Mouse (Mus musculus): ENCODE measurements around the gene Fzr1. TPM values are rescaled to one million over a fixed set of nuclear protein-coding genes. Genes with fewer than 3 reads are reported as not detected.

Fzr1 gene
- polyA plus RNA-seq (2012; ENCODE audit: low replicate concordance): 99.5 and 103 TPM in 2 replicates

DNA sequence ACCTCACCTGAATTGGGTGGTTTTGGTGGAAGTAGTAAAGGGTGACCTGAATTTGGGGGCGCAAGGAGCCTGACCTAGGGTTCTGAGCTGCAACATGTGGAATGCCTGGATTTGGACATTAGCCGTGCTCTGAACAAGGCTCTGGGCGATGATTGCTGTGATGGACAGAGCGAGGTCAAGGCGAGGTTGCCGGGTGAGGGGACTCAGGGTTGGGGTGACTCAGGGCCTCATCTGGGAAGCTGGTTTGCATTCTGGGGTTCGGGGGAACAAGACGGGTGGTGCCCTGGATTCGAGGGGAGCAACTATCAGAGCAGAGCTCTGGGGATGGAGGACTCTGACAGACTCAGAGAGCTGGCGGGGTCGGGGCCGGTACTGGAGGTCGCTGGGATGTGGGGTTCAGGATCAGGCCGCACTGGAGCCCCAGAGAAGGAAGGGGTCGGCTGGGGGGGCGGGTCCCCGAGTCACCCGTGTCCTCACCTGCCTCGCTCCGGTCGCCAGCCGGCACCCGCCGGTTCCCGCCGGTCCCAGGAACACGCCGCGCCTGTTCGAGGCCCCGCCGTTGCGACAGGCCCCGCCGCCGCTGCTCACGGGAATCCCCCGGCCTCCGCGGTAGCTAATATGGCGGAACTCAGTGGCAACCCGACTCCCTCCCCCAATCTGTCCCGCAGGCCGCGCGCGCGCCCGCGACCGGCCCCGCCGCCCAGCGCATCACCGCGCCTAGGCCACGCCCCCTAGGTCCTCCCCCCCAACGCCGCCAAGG lies at the start of gene Fzr1:
TSS of gene Fzr1 (minus strand) at position 724 of the 760 bp plus-strand sequence.

DNA sequence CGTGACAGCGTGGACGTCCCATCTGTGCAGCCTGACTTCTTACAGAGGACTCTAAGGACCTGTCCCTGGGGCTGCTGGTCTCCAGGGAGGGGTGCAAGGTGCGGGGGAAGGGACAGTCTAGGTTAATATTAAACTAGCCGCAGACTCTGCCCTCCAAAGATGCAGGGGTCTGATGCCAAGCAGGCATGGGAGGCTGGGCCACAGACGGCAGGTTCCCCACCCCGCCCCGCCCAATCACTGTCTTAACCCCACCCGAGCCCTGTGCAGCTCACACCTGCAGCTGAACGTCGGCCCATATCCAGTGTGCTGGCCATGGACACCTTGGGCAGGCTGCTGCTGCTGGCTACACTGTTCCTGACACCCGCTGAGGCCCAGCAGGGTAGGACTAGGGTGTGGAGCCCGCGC lies 14.5 kb upstream of the Fzr1 start, which contains the start of gene Smim24:
TSS of gene Smim24 (plus strand) at position 271 of the 405 bp plus-strand sequence.

DNA sequence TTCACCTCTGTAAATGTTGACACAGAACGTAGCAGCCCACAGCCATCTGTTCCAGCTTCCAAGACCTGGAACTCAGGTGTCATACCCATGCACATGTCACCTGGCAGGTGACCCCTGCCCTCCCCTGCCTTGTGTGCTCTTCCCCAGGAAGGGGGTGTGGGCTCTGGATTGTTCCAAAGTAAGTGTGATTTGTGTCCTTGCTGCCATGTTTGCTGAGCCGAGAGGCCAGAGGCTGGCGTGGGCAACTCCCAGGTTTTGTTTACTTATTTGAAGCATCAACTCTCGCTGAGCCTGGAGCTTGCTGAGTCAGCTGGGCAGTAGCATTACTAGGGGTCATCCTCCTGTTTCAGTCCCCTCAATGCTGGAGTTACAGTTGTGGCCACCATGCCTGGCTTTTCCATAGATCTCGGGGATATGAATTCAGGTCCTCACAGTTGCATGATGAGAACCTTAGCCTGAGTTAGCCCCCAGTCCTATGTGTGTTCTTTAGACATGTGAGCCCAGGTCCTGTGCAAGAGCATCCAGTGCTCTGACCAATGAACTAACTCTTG lies 10.3 kb upstream of the Fzr1 start, which contains the start of gene Gm48552:
TSS of gene Gm48552 (plus strand) at position 501 of the 551 bp plus-strand sequence.

DNA sequence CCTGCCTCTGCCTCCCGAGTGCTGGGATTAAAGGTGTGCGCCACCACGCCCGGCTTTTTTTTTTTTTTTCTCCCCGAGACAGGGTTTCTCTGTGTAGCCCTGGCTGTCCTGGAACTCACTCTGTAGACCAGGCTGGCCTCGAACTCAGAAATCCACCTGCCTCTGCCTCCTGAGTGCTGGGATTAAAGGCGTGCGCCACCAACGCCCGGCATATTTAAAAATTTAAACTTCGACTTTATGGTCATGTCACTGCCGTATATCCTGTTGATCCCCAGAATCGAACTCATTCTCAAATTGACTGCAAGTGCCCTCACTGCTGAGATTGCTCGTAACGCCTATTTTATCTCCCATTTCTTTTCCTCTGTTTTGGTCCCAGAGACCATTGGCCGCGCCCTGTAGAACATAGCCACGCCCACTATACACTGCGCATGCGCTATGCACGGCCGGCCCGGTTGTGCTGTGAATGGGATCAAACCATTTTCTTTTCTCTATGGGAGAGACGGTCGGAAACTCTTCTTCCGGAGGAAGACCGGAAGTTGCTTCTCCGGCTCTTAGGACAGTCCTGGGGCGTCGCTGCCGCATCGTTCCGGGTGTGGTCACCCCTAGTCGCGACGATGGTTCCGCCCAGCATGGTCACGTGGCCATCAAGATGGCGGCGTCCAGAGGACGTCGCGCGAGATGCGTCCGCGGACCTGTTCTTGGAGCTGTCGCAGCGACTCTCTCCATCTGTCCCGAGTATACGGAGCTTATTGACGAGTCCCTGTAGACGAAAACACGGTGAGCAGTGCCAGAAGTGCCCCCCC lies 5.7 kb upstream of the Fzr1 start, which contains the start of the genes Dohh and Gm48551:
TSS of gene Dohh (plus strand) at position 627 of the 803 bp plus-strand sequence.
TSS of gene Gm48551 (plus strand) at position 665 of the 803 bp plus-strand sequence.

DNA sequence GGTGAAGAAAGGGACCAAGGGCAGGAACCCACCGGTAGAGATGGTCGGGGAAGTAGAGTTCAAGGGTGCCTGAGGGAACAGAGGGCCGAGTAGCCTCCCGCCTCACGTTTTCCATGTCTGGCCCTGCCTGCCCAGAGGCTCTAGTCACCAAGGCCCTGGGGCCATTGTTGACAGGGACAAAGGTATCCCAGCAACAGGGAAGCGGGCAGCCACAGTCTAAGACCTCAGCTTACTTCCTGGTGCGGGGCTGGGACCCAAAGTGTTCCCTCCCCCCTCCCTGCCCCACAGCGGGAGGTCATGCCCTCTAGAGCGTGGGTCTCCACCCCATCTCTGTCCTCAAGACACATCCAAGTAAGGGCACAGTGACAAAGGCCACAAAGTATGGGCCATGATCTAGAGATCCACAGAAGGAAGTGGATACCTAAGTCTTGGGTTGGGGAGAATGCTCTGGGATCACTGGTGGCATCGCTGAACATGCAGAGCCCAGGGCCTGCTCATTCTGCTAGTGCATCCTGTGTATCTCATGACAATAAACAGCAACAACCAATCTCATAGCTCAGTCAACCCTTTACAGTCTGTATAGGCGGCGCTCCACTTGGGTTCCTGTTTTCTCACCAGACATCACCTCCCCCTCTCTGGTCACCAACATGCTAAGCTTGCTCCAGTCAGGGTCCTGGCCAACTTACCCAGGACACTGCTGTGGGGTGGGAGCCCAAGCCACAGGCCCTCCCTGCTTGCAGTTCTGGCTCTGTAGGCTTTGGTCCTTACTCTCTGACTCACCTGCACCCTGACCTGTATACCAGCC lies 12.4 kb downstream of the Fzr1 start, which contains the start of gene 4930404N11Rik:
TSS of gene 4930404N11Rik (minus strand) at position 145 of the 805 bp plus-strand sequence.

DNA sequence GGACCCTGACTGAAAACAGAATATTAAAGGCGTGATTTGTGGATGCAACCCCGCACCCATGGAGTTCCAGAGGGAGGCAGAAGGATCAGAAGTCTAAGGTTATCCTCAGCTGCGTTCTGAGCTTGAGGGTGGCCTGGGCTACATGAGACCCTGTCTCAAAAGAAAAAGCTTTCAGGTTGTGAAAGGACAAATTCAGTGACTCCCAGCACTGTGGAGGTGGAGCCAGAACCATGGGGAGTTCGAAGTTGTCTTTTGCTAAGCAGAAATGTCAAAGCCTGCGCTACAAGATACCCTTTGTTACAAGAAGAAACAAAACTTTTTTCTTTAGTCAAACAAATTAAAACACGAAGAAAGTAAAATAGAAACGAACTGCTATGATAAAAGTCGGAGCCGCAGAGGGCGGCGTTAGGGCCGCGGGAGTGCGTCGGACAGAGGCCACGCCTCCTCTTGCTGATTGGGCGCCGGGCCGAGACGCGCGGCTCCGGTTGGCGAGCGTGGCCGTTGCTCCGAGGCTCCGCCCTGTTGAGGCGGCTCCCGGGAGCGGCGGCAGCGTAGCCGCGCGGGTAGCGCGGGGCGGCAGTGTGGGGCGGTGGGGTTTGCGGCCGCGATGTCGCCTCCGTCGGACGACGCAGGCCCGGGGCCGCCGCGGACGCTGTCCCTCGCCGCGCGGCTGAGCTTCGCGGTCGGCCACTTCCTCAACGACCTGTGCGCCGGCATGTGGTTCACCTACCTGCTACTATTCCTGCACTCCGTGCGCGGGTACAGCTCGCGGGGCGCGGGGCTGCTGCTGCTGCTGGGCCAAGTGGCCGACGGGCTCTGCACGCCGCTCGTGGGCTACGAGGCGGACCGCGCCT lies 21.1 kb downstream of the Fzr1 start, which contains the start of gene Mfsd12:
TSS of gene Mfsd12 (plus strand) at position 501 of the 854 bp plus-strand sequence.

DNA sequence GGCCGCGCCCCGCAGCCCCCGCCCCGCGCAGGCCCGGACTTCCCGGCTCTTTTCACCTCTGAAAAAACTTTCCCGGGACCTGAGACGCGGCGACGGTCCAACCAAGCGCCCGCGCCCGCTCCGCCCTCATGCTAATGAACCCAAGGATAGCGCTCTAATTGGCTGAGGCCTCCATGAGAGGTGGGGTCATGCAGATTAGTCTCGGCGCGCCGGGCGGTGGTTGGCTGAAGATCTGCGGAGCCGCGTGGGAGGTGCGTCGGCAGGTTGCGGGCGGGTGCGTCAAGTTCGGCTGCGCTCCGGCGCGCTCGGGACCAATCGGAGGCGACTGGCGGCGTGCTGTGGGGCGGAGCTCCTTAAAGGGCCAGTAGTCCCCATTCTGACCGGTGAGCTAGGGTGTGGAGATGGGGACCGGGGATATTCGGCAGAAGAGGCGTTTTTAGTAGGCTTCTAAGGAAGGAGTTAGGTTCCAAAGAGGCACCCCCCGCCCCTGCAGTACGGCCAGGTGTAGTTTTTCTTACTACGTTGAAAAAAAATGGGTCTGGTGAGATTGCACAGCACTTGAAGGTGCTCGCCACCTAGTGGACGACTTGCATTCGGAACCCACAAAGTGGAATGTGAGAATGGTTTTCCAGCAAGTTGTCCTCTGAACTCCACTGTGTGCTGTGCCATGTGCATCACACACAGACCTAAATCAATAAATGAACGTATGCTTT lies 27.8 kb downstream of the Fzr1 start, which contains the start of gene Hmg20b:
TSS of gene Hmg20b (minus strand) at position 130 of the 713 bp plus-strand sequence.

DNA sequence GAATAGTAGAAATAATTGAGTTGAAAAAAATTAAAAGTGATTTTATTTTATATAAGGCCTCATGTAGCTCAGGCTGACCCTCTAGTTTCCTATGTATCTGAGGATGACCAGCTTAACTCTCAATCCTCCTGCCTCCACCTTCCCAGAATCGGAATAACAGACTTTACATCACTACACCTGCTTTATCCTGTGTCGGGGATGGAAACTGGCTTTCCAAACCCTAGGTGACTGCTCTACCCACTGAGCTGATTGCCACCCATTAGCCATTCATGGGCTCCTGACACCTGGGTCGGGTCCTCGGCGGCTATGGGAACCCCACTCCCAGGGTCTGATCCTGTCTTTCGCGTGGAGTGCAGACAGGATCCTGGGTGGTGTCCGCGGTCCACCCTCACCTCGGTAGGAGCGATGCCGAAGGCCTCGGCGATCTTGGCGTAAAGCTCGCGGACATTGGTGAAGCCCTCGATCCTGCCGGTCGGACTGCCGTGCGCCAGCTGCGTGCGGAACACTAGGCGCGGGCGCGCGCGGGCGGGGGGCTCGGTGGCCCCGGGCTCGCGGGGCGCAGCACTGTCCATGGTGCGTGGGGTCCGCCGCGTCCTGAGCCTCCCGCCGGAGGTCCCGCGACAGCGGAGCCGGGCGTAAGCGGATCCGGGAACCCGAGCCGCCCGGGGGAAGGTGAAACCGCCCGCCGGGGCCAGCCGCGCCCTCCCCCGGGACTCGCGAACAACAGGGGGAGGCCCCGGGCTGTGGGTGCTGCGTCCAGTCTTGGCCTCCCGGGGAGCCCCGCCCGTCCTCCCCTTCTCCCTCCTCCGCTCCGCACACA lies 35.4 kb downstream of the Fzr1 start, which contains the start of gene Gipc3:
TSS of gene Gipc3 (minus strand) at position 581 of the 820 bp plus-strand sequence.

DNA sequence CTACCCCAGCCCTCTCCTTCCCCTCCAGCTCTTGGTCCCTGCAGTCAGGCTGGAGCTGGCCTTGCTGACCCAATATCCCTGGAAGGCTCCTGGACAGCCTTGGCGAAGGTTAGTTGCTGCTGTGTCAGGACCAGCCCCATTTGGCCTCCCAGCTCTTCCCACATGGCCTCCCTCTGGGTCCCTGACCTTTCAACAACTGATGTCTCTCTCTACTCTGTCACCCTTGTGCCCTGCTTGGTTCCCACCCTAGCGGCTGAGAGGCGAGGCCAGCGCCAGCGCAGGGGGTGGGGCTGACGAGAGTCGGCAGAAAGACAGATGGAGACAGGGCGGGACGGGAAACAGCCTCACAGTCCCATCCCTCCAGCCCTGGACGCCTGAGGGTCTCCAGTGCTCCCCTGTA lies 49.9 kb downstream of the Fzr1 start, which contains the start of gene Tbxa2r:
TSS of gene Tbxa2r (plus strand) at position 346 of the 400 bp plus-strand sequence.

DNA sequence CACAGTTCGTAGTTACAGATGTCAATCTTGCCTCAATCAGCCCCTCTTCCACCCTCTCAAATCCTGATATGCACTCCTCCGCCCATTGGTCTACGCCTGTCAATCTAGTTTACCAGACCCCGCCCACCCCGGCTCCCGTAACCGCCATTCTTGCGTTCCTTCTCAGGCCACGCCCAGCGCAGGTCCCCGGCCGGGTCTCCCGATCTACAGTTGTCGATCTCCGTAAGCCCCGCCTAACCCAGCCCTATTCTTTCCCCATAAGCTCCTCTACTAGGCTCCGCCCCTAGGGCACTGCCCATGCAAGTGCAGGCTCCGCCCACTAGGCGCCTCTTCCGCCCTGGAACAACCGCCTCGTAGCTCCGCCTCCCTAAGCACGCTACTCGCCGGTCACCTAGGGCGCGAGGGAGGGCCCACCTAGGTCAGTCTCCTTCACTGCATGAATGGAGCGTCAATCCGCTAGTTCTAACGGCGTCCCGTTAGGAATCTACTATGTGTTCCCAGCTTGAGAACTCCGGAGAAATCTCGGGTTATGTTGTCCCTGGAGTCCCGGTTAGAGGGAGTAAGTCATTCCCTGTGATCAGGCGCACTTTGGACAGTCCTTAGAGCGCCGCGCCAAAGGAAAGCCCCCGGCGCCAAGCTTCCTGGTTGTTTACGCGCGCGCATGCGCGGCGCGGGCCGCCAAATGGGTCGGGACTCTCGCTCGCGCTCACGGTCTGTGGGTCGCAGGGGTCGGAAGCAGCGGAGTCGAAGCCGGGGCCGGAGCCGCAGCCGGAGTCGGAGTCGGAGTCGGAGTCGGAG lies 57.6 kb downstream of the Fzr1 start, which contains the start of gene Cactin:
TSS of gene Cactin (plus strand) at position 554 of the 798 bp plus-strand sequence.

Other genes starting within 250 kb of the Fzr1 start
- 295 and 321 TPM in 2 replicates for gene Zbtb7a, start 243.3 kb downstream of the Fzr1 start, polyA plus RNA-seq (2012; ENCODE audit: low replicate concordance)
- gene Pias4, start 210.6 kb downstream of the Fzr1 start, polyA plus RNA-seq (2012; ENCODE audit: low replicate concordance): 90.2 and 186 TPM in 2 replicates
- 344 and 2,489 TPM in 2 replicates for gene Eef2, start 201.9 kb downstream of the Fzr1 start, polyA plus RNA-seq (2012; ENCODE audit: low replicate concordance)
- 53.3 and 169 TPM in 2 replicates for gene Dapk3, start 195.5 kb downstream of the Fzr1 start, polyA plus RNA-seq (2012; ENCODE audit: low replicate concordance)
- not detected in 2 replicates for gene 4930442H23Rik, start 194.7 kb downstream of the Fzr1 start, polyA plus RNA-seq (2012; ENCODE audit: low replicate concordance)
- gene Nmrk2, start 176.5 kb downstream of the Fzr1 start, polyA plus RNA-seq (2012; ENCODE audit: low replicate concordance): not detected in 2 replicates
- 0.09 and 0.16 TPM in 2 replicates for gene Atcay, start 147.7 kb downstream of the Fzr1 start, polyA plus RNA-seq (2012; ENCODE audit: low replicate concordance)
- 1.6 and 1.7 TPM in 2 replicates for gene Zfr2, start 145.4 kb downstream of the Fzr1 start, polyA plus RNA-seq (2012; ENCODE audit: low replicate concordance)
- gene Matk, start 125.6 kb downstream of the Fzr1 start, polyA plus RNA-seq (2012; ENCODE audit: low replicate concordance): 4.8 and 18.9 TPM in 2 replicates
- gene Mrpl54, start 111.6 kb downstream of the Fzr1 start, polyA plus RNA-seq (2012; ENCODE audit: low replicate concordance): 351 and 433 TPM in 2 replicates
- 147 and 155 TPM in 2 replicates for gene Apba3, start 111.6 kb downstream of the Fzr1 start, polyA plus RNA-seq (2012; ENCODE audit: low replicate concordance)
- 2.4 and 5.3 TPM in 2 replicates for gene Tjp3, start 86.9 kb downstream of the Fzr1 start, polyA plus RNA-seq (2012; ENCODE audit: low replicate concordance)
- 189 and 253 TPM in 2 replicates for gene Pip5k1c, start 85.6 kb downstream of the Fzr1 start, polyA plus RNA-seq (2012; ENCODE audit: low replicate concordance)
- 67.6 and 96.5 TPM in 2 replicates for gene Cactin, start 57.4 kb downstream of the Fzr1 start, polyA plus RNA-seq (2012; ENCODE audit: low replicate concordance)
- 3.7 and 8.0 TPM in 2 replicates for gene Tbxa2r, start 49.8 kb downstream of the Fzr1 start, polyA plus RNA-seq (2012; ENCODE audit: low replicate concordance)
- 1.3 and 2.0 TPM in 2 replicates for gene Gipc3, start 35.2 kb downstream of the Fzr1 start, polyA plus RNA-seq (2012; ENCODE audit: low replicate concordance)
- gene Hmg20b, start 28.0 kb downstream of the Fzr1 start, polyA plus RNA-seq (2012; ENCODE audit: low replicate concordance): 314 and 739 TPM in 2 replicates
- 68.4 and 74.4 TPM in 2 replicates for gene Mfsd12, start 21.0 kb downstream of the Fzr1 start, polyA plus RNA-seq (2012; ENCODE audit: low replicate concordance)
- gene 4930404N11Rik, start 12.7 kb downstream of the Fzr1 start, polyA plus RNA-seq (2012; ENCODE audit: low replicate concordance): 10.6 and 16.6 TPM in 2 replicates
- 206 and 254 TPM in 2 replicates for gene Dohh, start 5.9 kb upstream of the Fzr1 start, polyA plus RNA-seq (2012; ENCODE audit: low replicate concordance)
- 0.33 and 0.42 TPM in 2 replicates for gene Gm48551, start 6.0 kb upstream of the Fzr1 start, polyA plus RNA-seq (2012; ENCODE audit: low replicate concordance)
- gene Gm48552, start 10.5 kb upstream of the Fzr1 start, polyA plus RNA-seq (2012; ENCODE audit: low replicate concordance): 3.7 and 10.5 TPM in 2 replicates
- gene Smim24, start 14.5 kb upstream of the Fzr1 start, polyA plus RNA-seq (2012; ENCODE audit: low replicate concordance): 0.68 and 2.2 TPM in 2 replicates
- gene Nfic, start 77.1 kb upstream of the Fzr1 start, polyA plus RNA-seq (2012; ENCODE audit: low replicate concordance): 206 and 375 TPM in 2 replicates
- gene Celf5, start 104.2 kb upstream of the Fzr1 start, polyA plus RNA-seq (2012; ENCODE audit: low replicate concordance): 0.23 and 0.60 TPM in 2 replicates
- gene Ncln, start 117.9 kb upstream of the Fzr1 start, polyA plus RNA-seq (2012; ENCODE audit: low replicate concordance): 296 and 494 TPM in 2 replicates
- gene S1pr4, start 121.6 kb upstream of the Fzr1 start, polyA plus RNA-seq (2012; ENCODE audit: low replicate concordance): 34.9 and 78.0 TPM in 2 replicates
- 30.2 and 35.0 TPM in 2 replicates for gene Gna15, start 145.7 kb upstream of the Fzr1 start, polyA plus RNA-seq (2012; ENCODE audit: low replicate concordance)
- 21.9 and 22.6 TPM in 2 replicates for gene Gna11, start 166.7 kb upstream of the Fzr1 start, polyA plus RNA-seq (2012; ENCODE audit: low replicate concordance)
- 1,673 and 2,193 TPM in 2 replicates for gene Aes, start 181.0 kb upstream of the Fzr1 start, polyA plus RNA-seq (2012; ENCODE audit: low replicate concordance)
- gene Tle2, start 196.0 kb upstream of the Fzr1 start, polyA plus RNA-seq (2012; ENCODE audit: low replicate concordance): 4.1 and 5.9 TPM in 2 replicates
- gene Tle6, start 222.6 kb upstream of the Fzr1 start, polyA plus RNA-seq (2012; ENCODE audit: low replicate concordance): 1.3 and 9.1 TPM in 2 replicates
- 0.33 and 0.99 TPM in 2 replicates for gene BC025920, start 227.8 kb upstream of the Fzr1 start, polyA plus RNA-seq (2012; ENCODE audit: low replicate concordance)
- 83.0 and 132 TPM in 2 replicates for gene Sirt6, start 249.3 kb upstream of the Fzr1 start, polyA plus RNA-seq (2012; ENCODE audit: low replicate concordance)